Mouse (Mus musculus) spleen, embryonic (tissue): Measurements from ENCODE around the gene Thra.

ENCODE experiments used
- CTCF ChIA-PET: fragments of 350-600 bp; sonication (Branson Sonifier 250); formaldehyde crosslinking; loops from one replicate; lab custom pipeline; 2022; lab: Charles Lee

The Thra gene

GRCm38 (mm10) chr11:98740393-98741050 lies at the start of gene Thra:
Gene Thra, plus strand, starts transcription at chr11:98740638.
- CTCF ChIA-PET = interaction anchor here (0.7 to 3.1 kb wide), 4 partner anchors 13 to 69 kb away, joined by 3 to 11 read pairs (median 4); no protein-coding TSS in a partner anchor

DNA sequence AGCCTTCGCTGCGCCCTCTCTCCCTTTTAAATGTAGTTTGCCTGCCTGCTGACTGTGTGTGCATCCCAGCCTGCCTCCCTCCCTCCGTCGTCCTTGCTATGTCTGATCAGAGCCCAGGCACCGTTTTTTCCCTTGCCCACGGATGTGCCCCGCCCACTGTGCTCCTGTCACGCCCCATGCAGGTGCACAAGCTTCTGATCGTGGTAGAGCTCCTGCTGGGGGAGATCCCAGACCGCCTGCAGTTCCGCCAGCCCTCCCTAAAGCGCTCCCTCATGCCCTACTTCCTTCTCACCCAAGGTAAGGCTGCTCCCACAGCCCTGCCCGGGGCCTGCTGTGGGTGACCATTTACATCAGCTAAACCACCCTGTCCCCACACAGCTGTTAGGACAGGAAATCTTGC lies 47.2 kb upstream of the Thra start:
- CTCF ChIA-PET = interaction anchor here (0.5 kb wide), 1 partner anchor 457 kb away, joined by 4 read pairs; no protein-coding TSS in a partner anchor

DNA sequence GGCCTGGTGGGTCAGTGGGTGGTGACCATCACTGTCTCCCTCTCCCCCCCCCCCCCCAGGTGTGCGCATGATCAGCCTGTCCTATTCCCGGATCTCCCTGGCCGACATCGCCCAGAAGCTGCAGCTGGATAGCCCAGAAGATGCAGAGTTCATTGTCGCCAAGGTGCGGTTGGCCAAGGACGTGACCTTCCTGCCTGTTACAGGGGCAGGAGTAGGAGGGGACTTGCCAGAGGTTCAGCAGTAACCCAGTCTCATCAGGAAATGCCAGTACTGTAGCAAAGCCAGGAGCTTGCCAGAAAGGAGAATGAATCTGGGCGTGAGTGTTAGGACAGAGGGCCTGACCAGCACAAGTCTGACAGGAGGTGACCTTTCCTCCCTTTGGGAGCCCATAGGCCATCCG lies 46.7 kb upstream of the Thra start:
- CTCF ChIA-PET = no interaction called here

DNA sequence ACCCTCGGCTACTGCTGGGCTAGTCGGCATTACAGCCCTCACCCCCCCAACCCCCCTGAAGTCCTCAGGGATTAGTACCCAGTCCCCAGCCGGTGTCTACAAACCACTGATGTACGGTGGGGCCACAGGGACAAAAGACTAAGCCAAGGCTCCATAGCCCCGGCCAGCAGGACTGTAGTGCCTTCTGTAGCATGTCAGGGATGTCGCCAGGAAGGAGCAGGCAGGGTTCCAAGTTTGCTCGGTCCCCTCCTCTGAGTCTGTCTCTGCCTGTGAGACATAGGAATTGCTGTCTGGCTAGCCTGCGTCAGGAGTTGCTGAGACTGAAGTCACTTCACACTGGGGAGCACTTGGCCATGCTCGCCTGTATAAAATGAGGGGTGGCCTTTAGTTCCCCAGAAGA lies 46.1 kb upstream of the Thra start:
- CTCF ChIA-PET = no interaction called here

DNA sequence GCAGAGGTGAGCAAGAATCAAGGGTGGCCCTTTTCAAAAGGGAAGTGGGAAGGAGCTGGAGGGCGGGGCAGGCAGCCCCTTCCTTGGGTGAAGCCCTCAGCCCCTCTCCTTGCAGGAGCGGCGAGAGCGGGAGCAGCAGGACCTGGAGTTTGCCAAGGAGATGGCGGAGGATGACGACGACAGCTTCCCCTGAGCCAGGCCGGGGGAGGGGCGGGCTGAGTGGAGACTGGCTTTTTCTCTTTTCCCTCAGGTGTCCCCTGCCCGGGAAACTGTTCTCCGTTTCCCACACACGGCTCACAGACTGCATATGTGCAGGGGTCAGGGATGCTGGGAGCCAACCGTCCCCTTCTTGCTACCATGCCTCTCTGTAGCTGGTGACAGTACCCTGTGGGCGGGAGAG lies 45.0 kb upstream of the Thra start:
- CTCF ChIA-PET = no interaction called here

DNA sequence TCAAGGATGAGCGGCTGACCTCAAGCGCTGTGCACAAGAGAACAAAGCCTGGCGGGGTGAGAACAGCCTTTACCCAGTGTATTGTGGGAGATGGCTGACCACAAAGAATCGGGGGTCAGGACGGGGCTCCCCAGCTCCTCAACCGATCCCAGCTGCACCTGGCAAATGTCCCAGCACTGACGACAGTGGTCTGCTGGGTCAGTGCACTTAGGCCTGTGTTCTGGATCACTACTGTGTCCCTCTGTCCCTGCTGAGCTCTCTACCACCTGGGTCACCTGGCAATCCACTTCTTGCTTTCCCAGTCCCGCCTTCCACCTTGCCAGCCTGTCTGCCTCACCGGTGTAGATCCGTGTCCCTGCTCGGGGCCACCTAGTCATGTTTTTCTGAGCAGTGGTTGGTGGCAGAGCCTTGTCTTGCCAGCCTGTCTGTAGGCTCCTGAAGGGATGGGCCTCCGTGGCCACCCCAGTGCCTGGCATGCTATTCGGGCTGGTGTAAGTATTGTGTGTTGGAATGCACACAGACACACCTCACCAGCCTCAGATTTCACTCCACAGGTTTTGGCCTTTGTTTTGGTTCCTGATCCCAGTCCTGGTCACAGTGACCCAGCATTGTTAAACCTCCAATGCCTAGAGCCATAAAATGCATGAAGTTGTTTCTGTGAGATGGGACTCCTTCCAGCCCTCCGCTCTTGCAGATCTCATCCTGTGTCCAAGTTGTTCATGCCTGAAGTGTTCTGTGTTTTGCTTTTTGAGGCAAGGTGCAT lies 43.8 kb upstream of the Thra start:
- CTCF ChIA-PET = no interaction called here

GRCm38 (mm10) chr11:98697225-98697624 lies 43.2 kb upstream of the Thra start:
- CTCF ChIA-PET = interaction anchor here (1.3 kb wide), 1 partner anchor 90 kb away, joined by 3 read pairs; no protein-coding TSS in a partner anchor

DNA sequence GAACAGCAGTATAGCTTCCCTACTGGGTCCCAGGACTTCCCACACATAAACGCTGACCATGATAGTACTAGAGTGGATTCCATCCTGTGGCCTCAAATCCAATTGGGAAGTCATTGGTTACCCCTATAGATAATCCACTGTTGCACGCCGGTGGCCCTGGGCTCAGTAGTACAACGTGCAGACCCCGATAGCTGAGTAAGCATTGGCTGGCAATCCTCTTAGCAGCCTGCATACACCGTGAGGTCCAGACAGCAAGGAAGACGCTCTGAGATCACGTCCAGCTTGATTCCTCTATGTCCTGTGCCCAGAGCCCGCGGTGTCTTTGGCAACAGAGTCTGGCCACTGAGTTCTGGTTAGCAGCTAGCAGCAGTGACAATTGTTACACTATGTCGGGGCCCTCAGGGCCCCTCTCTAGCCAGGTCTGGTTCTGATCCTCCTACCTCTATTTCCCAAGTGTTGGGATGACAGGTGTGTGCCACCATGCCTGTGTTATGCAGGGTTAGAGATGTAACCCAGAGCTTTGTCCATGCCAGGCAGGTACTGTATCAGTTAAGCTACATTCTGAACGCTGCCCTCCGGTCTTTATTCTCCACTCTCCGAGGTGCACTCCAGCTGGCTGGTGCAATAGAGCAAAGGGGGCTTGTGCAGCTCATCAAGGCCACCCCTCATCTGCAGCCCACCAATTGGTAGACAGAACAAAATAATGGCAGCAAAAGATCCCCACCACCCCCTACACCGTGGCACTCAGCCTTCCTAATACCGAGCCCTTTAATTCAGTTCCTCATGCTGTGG lies 41.4 kb upstream of the Thra start:
- CTCF ChIA-PET = interaction anchor here (1.3 kb wide), 1 partner anchor 88 kb away, joined by 3 read pairs; no protein-coding TSS in a partner anchor

- CTCF ChIA-PET = no interaction called here
Measured at GRCm38 (mm10) chr11:98699911-98700310, 40.5 kb upstream of the Thra start.

GRCm38 (mm10) chr11:98701213-98701670 lies 39.2 kb upstream of the Thra start, which contains the start of gene Csf3:
Gene Csf3, plus strand, starts transcription at chr11:98701263.
- CTCF ChIA-PET = no interaction called here

GRCm38 (mm10) chr11:98702323-98702722 lies 38.1 kb upstream of the Thra start:
- CTCF ChIA-PET = no interaction called here

GRCm38 (mm10) chr11:98705021-98705420 lies 35.4 kb upstream of the Thra start:
- CTCF ChIA-PET = interaction anchor here (0.5 to 0.6 kb wide), 2 partner anchors 97 to 104 kb away, joined by 3 to 4 read pairs; no protein-coding TSS in a partner anchor

DNA sequence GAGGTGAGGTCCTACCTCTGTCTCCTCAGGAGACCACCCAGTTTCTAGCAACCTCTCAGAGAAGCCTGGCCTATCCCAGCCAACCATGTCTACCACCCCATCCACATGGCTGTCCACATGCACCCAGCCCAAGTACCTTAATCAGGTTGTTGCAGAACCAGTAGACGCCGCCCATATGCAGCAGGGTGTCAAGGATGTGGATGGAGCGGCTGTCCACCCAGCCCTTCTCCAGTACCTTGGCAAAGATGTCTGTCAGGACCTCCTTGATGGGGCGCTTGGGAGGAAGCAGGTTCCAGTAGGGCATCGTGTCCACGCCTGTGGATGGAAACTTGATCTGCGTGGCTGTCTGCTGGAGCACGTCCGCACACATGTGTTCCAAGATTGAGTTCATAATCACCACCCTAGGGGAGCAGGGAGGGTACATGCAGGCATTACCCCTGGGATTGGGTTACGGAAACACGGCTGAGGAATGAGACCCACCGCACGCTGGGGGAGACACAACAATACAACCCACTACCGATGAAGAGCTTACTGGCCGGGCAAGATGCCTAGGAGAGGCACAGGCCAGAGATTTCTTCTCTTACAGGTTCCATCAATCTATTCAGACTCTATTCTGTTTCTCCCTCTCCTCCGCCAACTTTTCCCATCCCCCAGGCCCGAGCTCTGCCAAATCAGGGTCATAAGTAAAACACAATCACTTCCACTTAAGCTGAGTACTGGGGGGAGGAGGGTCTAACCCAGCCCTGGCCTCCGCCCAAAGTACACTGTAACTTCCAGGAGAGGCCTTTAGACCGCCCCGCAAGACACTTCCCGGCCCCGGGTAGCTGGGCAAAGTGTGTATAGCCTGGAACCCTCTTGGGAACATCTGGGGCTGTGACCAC lies 32.8 kb upstream of the Thra start:
- CTCF ChIA-PET = interaction anchor here (0.6 kb wide), 1 partner anchor 527 kb away, joined by 4 read pairs; no protein-coding TSS in a partner anchor

DNA sequence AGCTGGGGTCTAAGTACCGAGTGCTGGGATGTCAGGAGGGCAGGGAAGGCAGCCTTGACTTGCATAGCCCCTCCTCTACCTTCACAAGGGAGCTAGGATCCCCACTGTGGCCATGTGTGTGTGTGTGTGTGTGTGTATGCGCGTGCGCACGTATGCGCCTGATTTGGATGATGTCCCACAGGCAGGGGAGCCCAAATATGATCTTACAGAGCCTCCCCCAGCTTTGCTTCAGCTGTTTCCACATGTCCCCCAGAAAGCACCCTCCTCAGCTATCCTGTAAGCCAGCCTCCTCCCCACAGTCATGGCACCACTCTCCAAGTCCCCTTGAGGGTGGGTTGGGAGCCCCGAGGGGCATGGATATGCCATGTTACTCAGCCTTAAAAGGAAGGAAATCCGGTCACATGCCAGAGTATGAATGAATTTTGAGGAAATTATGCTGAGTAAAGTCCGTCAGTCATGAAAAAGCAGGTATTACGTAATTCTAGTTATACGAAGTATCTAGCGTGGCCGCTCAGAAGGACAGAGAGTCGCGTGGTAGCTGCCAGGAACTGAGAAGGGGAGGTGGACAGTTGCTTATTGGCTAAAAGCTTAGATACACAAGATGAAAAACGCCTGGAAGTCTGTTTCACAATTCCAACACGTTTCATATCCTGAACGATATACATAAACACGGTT lies 32.0 kb upstream of the Thra start:
- CTCF ChIA-PET = interaction anchor here (0.6 kb wide), 1 partner anchor 528 kb away, joined by 4 read pairs; no protein-coding TSS in a partner anchor

DNA sequence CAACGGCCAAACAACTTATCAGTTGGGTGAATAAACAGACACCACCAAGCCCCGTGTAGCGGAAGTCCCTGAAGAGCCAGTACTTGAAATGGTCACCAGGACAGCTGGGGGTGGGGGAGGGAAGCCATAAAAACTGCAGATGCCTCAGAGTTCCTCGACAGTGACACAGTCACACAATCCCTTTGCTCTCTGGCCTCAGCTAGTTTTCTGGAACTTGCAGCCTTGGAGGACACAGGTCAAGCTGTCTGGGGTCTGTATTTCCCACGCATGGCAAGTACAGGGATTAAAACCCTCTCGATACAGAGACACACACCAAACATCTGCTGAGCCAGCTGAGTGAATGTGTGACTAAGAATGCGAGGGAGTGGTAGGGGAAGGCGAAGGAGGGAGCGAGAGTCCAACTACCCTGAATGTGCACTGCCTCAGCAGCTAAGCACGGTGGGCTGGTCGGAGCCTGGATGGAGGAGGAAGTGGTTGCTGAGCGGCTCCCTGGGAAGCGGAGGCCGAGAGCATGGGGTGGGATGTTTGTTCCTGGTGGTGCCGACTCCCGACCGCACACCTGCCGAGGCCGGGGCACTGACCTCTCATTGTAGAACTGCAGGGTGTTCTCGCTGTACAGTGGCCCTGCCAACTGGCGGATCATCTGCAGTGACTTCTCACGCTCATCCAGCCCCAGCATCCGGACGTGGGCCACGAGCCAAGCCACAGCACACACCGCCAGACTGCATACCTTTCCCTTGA lies 31.3 kb upstream of the Thra start:
- CTCF ChIA-PET = no interaction called here

DNA sequence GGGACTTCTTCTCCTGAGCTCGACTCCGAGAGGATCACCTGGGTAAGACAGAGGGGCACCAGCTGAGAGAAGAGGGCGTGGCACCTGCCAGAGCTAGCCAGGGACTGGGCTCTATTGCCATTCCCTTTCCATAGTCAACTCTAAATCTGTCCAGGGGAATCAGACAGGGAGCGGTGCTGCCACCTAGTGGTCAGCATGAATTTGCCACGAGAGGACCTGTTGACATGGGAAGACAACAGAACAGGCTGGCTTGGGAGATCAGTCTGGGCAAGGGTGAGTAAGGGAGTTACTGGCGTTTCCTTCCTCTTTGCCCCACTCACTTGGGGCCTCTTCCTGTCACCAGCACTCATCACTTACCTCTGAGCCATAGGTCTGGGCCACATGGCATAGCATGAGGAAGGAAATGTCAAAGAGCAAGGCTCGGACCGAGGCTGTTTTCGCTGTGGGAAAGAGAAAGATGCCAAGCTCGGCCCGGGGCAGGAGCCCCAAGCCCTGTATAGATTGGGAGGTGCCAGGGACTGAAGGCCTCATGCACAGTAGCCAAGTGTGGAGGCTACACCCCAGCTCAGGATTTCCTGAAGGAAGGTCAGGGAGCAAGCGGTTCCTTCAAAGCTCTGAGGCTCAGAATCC lies 29.9 kb upstream of the Thra start:
- CTCF ChIA-PET = interaction anchor here (0.6 kb wide), 1 partner anchor 66 kb away, joined by 19 read pairs; no protein-coding TSS in a partner anchor

DNA sequence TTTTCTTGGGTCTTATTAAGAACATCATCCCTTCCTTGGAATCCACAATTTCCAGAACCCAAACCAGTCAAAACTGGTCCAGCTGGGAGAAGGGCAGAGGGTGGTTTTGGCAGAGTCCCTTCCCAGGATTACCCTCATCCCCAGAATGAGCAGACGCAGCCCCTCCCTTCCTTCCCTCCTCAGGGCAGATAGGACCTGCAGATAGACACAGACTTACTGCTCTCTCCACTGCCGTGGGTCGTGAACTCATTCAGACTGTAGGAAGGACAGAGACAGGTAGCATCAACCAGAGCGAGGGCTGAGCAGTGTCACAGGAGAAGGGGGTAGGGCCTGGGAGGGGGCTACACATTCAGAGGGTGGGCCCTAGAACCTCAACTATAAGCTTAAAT lies 29.4 kb upstream of the Thra start:
- CTCF ChIA-PET = no interaction called here

GRCm38 (mm10) chr11:98712009-98712408 lies 28.4 kb upstream of the Thra start:
- CTCF ChIA-PET = interaction anchor here (0.5 to 1.0 kb wide), 2 partner anchors 70 to 75 kb away, joined by 3 to 4 read pairs; no protein-coding TSS in a partner anchor

DNA sequence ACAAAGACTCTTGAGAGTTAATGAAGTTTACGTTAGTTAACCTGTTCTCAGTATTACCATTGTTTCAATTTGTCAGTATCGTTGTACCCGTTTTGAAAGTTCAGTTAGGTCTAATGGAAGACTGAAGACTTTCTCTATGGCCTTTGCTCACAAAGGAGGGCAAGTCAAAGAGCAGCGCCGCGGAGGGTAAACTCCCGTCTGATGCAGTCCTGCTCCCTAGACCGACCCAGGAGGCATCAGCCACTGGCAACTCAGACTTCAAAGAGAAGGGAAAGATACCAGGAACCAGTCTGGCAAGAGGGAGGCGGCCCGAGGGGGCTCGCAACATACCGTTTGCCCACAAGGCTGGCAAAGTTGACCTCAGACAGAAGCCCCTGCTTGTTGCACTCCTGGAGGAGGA lies 26.7 kb upstream of the Thra start:
- CTCF ChIA-PET = no interaction called here
